Mouse (Mus musculus): ENCODE data around the gene Stau1.

- TF ChIP-seq NANOG (IDR thresholded peaks at IDR 0.05; ENCODE audit: borderline replicate concordance, low read length) (no peak), CTCF (conservative IDR thresholded peaks at IDR 0.05; ENCODE audit: low read length) (peak; percentile 46)
Measured at GRCm38 (mm10) chr2:166983351-166983894, 12.7 kb downstream of the Stau1 start.

Measured in E14TG2a.4 (cell line).